Comparison of ENCODE assay signal across 28 mouse cellular contexts in the genomic region with DNA sequence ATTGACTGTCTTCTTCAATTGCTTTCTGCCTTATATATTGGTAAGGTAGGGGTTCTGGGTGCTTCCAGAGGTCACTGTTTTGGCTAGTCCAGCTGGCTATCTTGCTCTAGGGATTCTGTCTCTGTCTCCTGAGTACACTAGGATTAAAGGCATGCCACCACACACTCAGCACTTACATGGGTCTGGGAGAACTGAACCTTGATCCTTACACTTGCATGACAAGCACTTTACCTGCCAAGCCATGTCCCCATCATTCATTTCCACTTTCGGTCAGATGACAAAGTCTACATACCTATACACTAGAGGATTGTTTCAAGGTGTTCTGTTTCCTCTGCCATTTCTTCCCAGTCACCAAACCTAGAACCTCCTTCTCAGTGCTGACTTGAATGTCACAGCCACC.
"Had no signal": no experiment of that assay in that cellular context is flagged by ENCODE, and none has a peak within 500 bp of the region (broad histone marks: within the 10 kb centered on the region; RNA-seq: fewer than 3 reads in every experiment).

No protein-coding gene starts in this region.

- H3K4me1 ChIP-seq: embryonic facial prominence, embryonic 10.5 days; embryonic facial prominence, embryonic 12.5 days; embryonic facial prominence, embryonic 13.5 days; embryonic facial prominence, embryonic 15.5 days; forebrain, embryonic 10.5 days; forebrain, embryonic 12.5 days; forebrain, embryonic 13.5 days; forebrain, embryonic 15.5 days had no signal

- H3K4me3 ChIP-seq: embryonic facial prominence, embryonic 10.5 days; embryonic facial prominence, embryonic 12.5 days; embryonic facial prominence, embryonic 13.5 days; embryonic facial prominence, embryonic 15.5 days; erythroblast, embryonic 14.5 days; forebrain, embryonic 10.5 days; forebrain, embryonic 12.5 days; forebrain, embryonic 13.5 days; forebrain, embryonic 15.5 days; gastrocnemius, adult 2 months had no signal

- H3K27me3 ChIP-seq: embryonic facial prominence, embryonic 12.5 days; embryonic facial prominence, embryonic 15.5 days; forebrain, embryonic 12.5 days; forebrain, embryonic 13.5 days; forebrain, embryonic 15.5 days had no signal

- H3K4me2 ChIP-seq: embryonic facial prominence, embryonic 12.5 days; embryonic facial prominence, embryonic 13.5 days; embryonic facial prominence, embryonic 15.5 days; forebrain, embryonic 12.5 days; forebrain, embryonic 13.5 days; forebrain, embryonic 15.5 days had no signal

- H3K27ac ChIP-seq: embryonic facial prominence, embryonic 10.5 days; embryonic facial prominence, embryonic 12.5 days; embryonic facial prominence, embryonic 13.5 days; embryonic facial prominence, embryonic 15.5 days; forebrain, embryonic 10.5 days; forebrain, embryonic 12.5 days; forebrain, embryonic 13.5 days; forebrain, embryonic 15.5 days; gastrocnemius, adult 2 months had no signal

- ATAC-seq: forebrain, embryonic 13.5 days; forebrain, embryonic 14.5 days; forebrain, embryonic 15.5 days; forebrain, embryonic 16.5 days; forebrain, postnatal 0 days had no signal

- DNase-seq: cerebellum, adult 18-20 months; cerebellum, adult 2 months; cerebellum, adult 8-10 months; cerebellum, adult 9-10 months; cerebellum, adult 9-11 months; cerebellum, postnatal 10 days; cerebellum, postnatal 14 days; cerebellum, postnatal 25 days; cerebellum, postnatal 36 days; embryo, embryonic 11 days; forebrain, postnatal 0 days; gastrocnemius, adult 2 months; gastrocnemius, postnatal 10 days; gastrocnemius, postnatal 14 days; gastrocnemius, postnatal 25 days; gastrocnemius, postnatal 36 days; heart, adult 11 months had no signal

- H3K36me3 ChIP-seq: embryonic facial prominence, embryonic 10.5 days; embryonic facial prominence, embryonic 12.5 days; embryonic facial prominence, embryonic 13.5 days; embryonic facial prominence, embryonic 15.5 days; forebrain, embryonic 10.5 days; forebrain, embryonic 12.5 days; forebrain, embryonic 15.5 days had no signal

- H3K9ac ChIP-seq: embryonic facial prominence, embryonic 12.5 days; embryonic facial prominence, embryonic 13.5 days; embryonic facial prominence, embryonic 15.5 days; forebrain, embryonic 12.5 days; forebrain, embryonic 13.5 days; forebrain, embryonic 15.5 days; forebrain, postnatal 0 days had no signal

- H3K9me3 ChIP-seq: embryonic facial prominence, embryonic 10.5 days; embryonic facial prominence, embryonic 12.5 days; embryonic facial prominence, embryonic 13.5 days; embryonic facial prominence, embryonic 15.5 days; forebrain, embryonic 10.5 days; forebrain, embryonic 12.5 days; forebrain, embryonic 13.5 days; forebrain, embryonic 15.5 days had no signal
